Mouse (Mus musculus) midbrain, postnatal 0 days (tissue): ENCODE data around the gene Mat1a. TPM values are rescaled to one million over a fixed set of nuclear protein-coding genes. Genes with fewer than 3 reads are reported as not detected.

Source experiments
- ATAC-seq: fragments of 200-750 bp; cut with Nextera tagmentation; 2 replicates; pipeline ENCODE4 v1.8.0; 2017; ENCODE audit warnings: moderate number of reproducible peaks, mild to moderate bottlenecking, moderate TSS enrichment, moderate library complexity; ENCODE audit not compliant: low FRiP score
- DNase-seq: peaks from one replicate; pipeline ENCODE4 v3.0.0-alpha.2; 2015; ENCODE audit warnings: low spot score
- H3K27ac ChIP-seq: fragments of 300-500 bp; sonication (generic); 2 replicates; pipeline ENCODE4 v1.5.1; 2014; ENCODE audit warnings: low read depth, mild to moderate bottlenecking, low read length, mixed read lengths
- H3K27me3 ChIP-seq: fragments of 300-500 bp; sonication (generic); 2 replicates; pipeline ENCODE4 v1.6.1; 2014; ENCODE audit warnings: low read length, control low read depth, mixed read lengths; ENCODE audit not compliant: insufficient read depth
- H3K36me3 ChIP-seq: fragments of 300-500 bp; sonication (generic); 2 replicates; pipeline ENCODE4 v1.6.1; 2014; ENCODE audit warnings: low read length, control low read depth, mixed read lengths; ENCODE audit not compliant: insufficient read depth
- H3K4me1 ChIP-seq: fragments of 300-500 bp; sonication (generic); 2 replicates; pipeline ENCODE4 v1.6.1; 2014; ENCODE audit warnings: mild to moderate bottlenecking, control low read depth, antibody characterized with exemption, low read length, mixed read lengths; ENCODE audit not compliant: insufficient read depth
- H3K4me2 ChIP-seq: fragments of 300-500 bp; sonication (generic); 2 replicates; pipeline ENCODE4 v1.6.1; 2014; ENCODE audit warnings: low read depth, mild to moderate bottlenecking, low read length, mixed read lengths; ENCODE audit not compliant: poor library complexity, severe bottlenecking
- H3K4me3 ChIP-seq: fragments of 300-500 bp; sonication (generic); 2 replicates; pipeline ENCODE4 v1.5.1; 2014; ENCODE audit warnings: low read depth, mild to moderate bottlenecking, low read length, moderate library complexity
- H3K9ac ChIP-seq: fragments of 300-500 bp; sonication (generic); replicated peaks from 2 replicates; pipeline ENCODE4 v1.6.1; 2014; ENCODE audit warnings: mild to moderate bottlenecking, low read length, moderate library complexity, mixed read lengths; ENCODE audit not compliant: poor library complexity, severe bottlenecking
- H3K9me3 ChIP-seq: fragments of 300-500 bp; sonication (generic); 2 replicates; pipeline ENCODE4 v1.6.1; 2016; ENCODE audit warnings: low read length, control low read depth
- CTCF ChIP-seq: IDR thresholded peaks from 2 replicates; pipeline ENCODE4 v1.5.1; 2016; ENCODE audit warnings: antibody characterized with exemption, mild to moderate bottlenecking
- WGBS: fragments of 180-500 bp; shearing (Covaris S2); extraction: QIAGEN DNeasy Blood & Tissue Kit; methylation state at CpG from one replicate; pipeline ENCODE4 v1.1.7; 2014; 5-methylcytosine and 5-hydroxymethylcytosine counted together
- polyA plus RNA-seq: library from polyadenylated mRNA; unstranded; fragments of >200 nt; fragmentation: Nextera tagmentation; extraction: Ambion mirVana; gene quantifications from 2 replicates; pipeline ENCODE4 v1.2.1, GENCODE M21; 2015
- total RNA-seq: library from RNA; depleted of rRNA; stranded (reverse); fragments of >200 nt; gene quantifications from 2 replicates; pipeline ENCODE4 v1.2.3, GENCODE M21; 2014; rRNA removed

Mat1a gene
- total and polyA plus RNA-seq, 2 experiments from 2014 or later: not detected

DNA sequence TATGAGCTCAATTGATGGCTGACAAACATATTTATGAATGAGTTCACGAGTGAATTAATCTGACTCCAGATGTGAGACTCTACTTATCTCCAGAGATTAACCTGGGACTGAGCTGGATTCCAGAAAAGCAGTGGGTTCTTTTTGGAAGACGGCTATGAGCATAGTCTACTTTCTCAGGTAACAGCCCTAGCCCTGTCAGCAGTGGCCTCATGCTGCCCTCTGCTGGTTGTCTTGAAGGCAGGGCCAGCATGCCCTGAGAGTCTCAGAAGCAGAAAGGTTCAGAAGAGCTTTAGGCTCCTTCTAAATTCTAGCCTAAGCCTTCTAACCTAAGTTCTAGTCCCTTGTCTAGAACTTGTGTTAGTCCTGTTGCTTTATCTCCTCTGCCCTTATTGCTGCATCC is 57.8 kb downstream of the Mat1a start:
- Histone ChIP-seq H3K4me3 (no peak overlapping the region), H3K4me2 (no peak overlapping the region), H3K27me3 (no peaks in the 10 kb centered on the region), H3K27ac (no peak overlapping the region), H3K9ac (no peak overlapping the region), H3K36me3 (no peaks in the 10 kb centered on the region), H3K9me3 (no peaks in the 10 kb centered on the region), H3K4me1 (no peaks in the 10 kb centered on the region)
- peak; percentile 3 for DNase-seq
- peak; percentile 66 for TF ChIP-seq CTCF
- WGBS: 23% methylated on average over 2 of the region's 2 CpGs
- ATAC-seq: no peak

DNA sequence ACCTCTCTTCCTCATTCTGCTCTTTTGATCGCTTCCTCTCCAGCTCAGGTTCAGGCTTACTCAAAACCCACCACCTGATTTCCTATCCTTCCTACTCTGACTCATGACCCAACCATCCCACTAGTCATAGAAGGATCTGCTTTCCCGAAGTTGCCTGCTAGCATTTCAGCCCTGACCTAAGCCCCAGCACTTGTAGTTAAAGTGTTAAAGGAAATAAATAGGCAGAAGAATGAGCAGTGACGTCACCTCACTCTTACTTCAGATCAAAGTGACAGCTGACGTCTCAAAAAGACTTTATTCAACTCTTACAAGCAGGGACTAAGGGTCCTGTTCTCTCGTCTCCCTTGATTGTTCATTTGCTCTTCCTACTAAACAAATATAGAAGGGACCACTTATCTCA is 62.4 kb downstream of the Mat1a start:
- 67% methylated on average over 5 of the region's 5 CpGs for WGBS
- Histone ChIP-seq H3K4me2 (no peak overlapping the region), H3K9me3 (no peaks in the 10 kb centered on the region), H3K4me1 (no peaks in the 10 kb centered on the region), H3K4me3 (no peak overlapping the region), H3K27ac (no peak overlapping the region), H3K27me3 (no peaks in the 10 kb centered on the region), H3K9ac (no peak overlapping the region), H3K36me3 (no peaks in the 10 kb centered on the region)
- DNase-seq: no peak
- ATAC-seq: no peak
- no peak for TF ChIP-seq CTCF

GRCm38 (mm10) chr14:41168567-41168966 is 63.7 kb downstream of the Mat1a start:
- no peak overlapping the region for H3K9ac ChIP-seq
- 97% methylated on average over 1 of the region's 1 CpGs for WGBS
- no peak overlapping the region for H3K4me2 ChIP-seq
- DNase-seq (no peak), ATAC-seq (no peak)
- H3K27ac ChIP-seq: no peak overlapping the region
- H3K27me3 ChIP-seq: no peaks in the 10 kb centered on the region
- H3K36me3 ChIP-seq: no peaks in the 10 kb centered on the region
- H3K4me3 ChIP-seq: no peak overlapping the region
- no peaks in the 10 kb centered on the region for H3K4me1 ChIP-seq
- TF ChIP-seq CTCF: no peak
- H3K9me3 ChIP-seq: no peaks in the 10 kb centered on the region

DNA sequence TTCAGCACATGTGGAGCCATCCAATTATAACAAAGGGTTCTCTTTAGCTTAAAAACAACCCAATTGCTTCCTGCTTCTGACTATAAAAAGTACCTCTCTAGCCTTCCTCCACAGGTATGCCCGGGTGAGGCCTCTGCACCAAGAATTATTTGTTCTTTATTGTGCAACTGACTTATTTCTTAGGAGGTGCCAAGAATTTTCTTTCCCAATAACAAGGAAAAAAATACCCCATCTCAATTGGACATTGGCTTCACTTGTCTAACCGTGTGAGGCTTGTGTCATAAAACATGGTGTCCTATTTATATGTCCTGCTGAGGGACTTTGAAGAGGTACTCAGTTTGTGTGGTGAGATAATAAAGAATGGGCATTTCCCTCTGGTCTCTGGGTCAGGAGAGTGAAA is 65.7 kb downstream of the Mat1a start:
- Histone ChIP-seq H3K9ac (no peak overlapping the region), H3K9me3 (no peaks in the 10 kb centered on the region), H3K27me3 (no peaks in the 10 kb centered on the region), H3K4me3 (no peak overlapping the region), H3K27ac (no peak overlapping the region), H3K4me2 (no peak overlapping the region), H3K4me1 (no peaks in the 10 kb centered on the region), H3K36me3 (no peaks in the 10 kb centered on the region)
- ATAC-seq: no peak
- DNase-seq: no peak
- WGBS: 90% methylated on average over 2 of the region's 2 CpGs
- TF ChIP-seq CTCF: no peak

Other genes starting within 250 kb of the Mat1a start
- gene Sh2d4b, start 211.8 kb upstream of the Mat1a start, total RNA-seq: 3.0 and 3.7 TPM in 2 replicates
- 0.44 and 0.74 TPM in 2 replicates for gene Sh2d4b, start 211.8 kb upstream of the Mat1a start, polyA plus RNA-seq
- 31.2 and 31.8 TPM in 2 replicates for gene Tspan14, start 138.2 kb upstream of the Mat1a start, total RNA-seq
- gene Tspan14, start 138.2 kb upstream of the Mat1a start, polyA plus RNA-seq: 28.3 and 31.3 TPM in 2 replicates
- 50.0 and 66.3 TPM in 2 replicates for gene Fam213a, start 91.2 kb upstream of the Mat1a start, total RNA-seq
- 110 and 124 TPM in 2 replicates for gene Fam213a, start 91.2 kb upstream of the Mat1a start, polyA plus RNA-seq
- not detected in 2 replicates for gene Dydc2, start 35.8 kb upstream of the Mat1a start, total RNA-seq
- gene Dydc2, start 35.8 kb upstream of the Mat1a start, polyA plus RNA-seq: 0.72 and 0.92 TPM in 2 replicates
- 0.33 TPM in 1 of 2 replicates, not detected in the other for gene Dydc1, start 32.1 kb upstream of the Mat1a start, total RNA-seq
- 0.23 TPM in 1 of 2 replicates, not detected in the other for gene Dydc1, start 32.1 kb upstream of the Mat1a start, polyA plus RNA-seq
- not detected in 2 replicates for gene Sftpa1, start 26.7 kb downstream of the Mat1a start, total RNA-seq
- gene Sftpa1, start 26.7 kb downstream of the Mat1a start, polyA plus RNA-seq: not detected in 2 replicates
- not detected in 2 replicates for gene Mbl1, start 46.4 kb downstream of the Mat1a start, total RNA-seq
- gene Mbl1, start 46.4 kb downstream of the Mat1a start, polyA plus RNA-seq: not detected in 2 replicates
- gene Sftpd, start 80.1 kb downstream of the Mat1a start, total RNA-seq: not detected in 2 replicates
- gene Sftpd, start 80.1 kb downstream of the Mat1a start, polyA plus RNA-seq: 0.12 TPM in 1 of 2 replicates, not detected in the other
- gene Gm2832, start 173.8 kb downstream of the Mat1a start, total RNA-seq: 0.94 TPM in 1 of 2 replicates, not detected in the other
- 0.68 and 0.76 TPM in 2 replicates for gene Gm2832, start 173.8 kb downstream of the Mat1a start, polyA plus RNA-seq
- gene Gm5798, start 243.6 kb downstream of the Mat1a start, total RNA-seq: not detected in 2 replicates
- gene Gm5798, start 243.6 kb downstream of the Mat1a start, polyA plus RNA-seq: not detected in 2 replicates